Mouse (Mus musculus) heart, embryonic 14.5 days (tissue): ENCODE measurements around the gene Polr2c. TPM values are rescaled to one million over a fixed set of nuclear protein-coding genes. Genes with fewer than 3 reads are reported as not detected.

Source experiments
- ATAC-seq: fragments of 200-750 bp; cut with Nextera tagmentation; 2 replicates; pipeline ENCODE4 v1.8.0; 2017; ENCODE audit warnings: low read depth, moderate TSS enrichment; ENCODE audit not compliant: insufficient number of reproducible peaks, insufficient read depth, low FRiP score
- H3K27ac ChIP-seq, 2 experiments: fragments of 200-500 bp in 1 of 2; fragments of 300-500 bp in 1 of 2; sonication (generic) in 1 of 2; replicated peaks in 1 of 2; 2 replicates each; pipeline ENCODE4 v1.5.1; 2012 to 2014; ENCODE audit warnings: low read depth in 2 of 2, low read length in 2 of 2, control low read depth in 1 of 2, mild to moderate bottlenecking in 1 of 2, mixed read lengths in 1 of 2; ENCODE audit not compliant: control insufficient read depth in 1 of 2, insufficient read depth in 1 of 2
- H3K27me3 ChIP-seq: fragments of 300-500 bp; sonication (generic); 2 replicates; pipeline ENCODE4 v1.6.1; 2014; ENCODE audit warnings: mild to moderate bottlenecking, low read length, control low read depth; ENCODE audit not compliant: control insufficient read depth, insufficient read depth
- H3K36me3 ChIP-seq: fragments of 300-500 bp; sonication (generic); 2 replicates; pipeline ENCODE4 v1.6.1; 2014; ENCODE audit warnings: mild to moderate bottlenecking, control low read depth, low read length, mixed read lengths; ENCODE audit not compliant: control insufficient read depth, insufficient read depth
- H3K4me1 ChIP-seq, 2 experiments: fragments of 200-500 bp in 1 of 2; fragments of 300-500 bp in 1 of 2; sonication (generic) in 1 of 2; 2 replicates each; pipeline ENCODE4 v1.6.1; 2012 to 2014; ENCODE audit warnings: low read length in 2 of 2, control low read depth in 1 of 2, mixed read lengths in 1 of 2; ENCODE audit not compliant: control insufficient read depth in 2 of 2, insufficient read depth in 2 of 2
- H3K4me2 ChIP-seq: fragments of 300-500 bp; sonication (generic); 2 replicates; pipeline ENCODE4 v1.6.1; 2014; ENCODE audit warnings: mild to moderate bottlenecking, low read length
- H3K4me3 ChIP-seq, 2 experiments: fragments of 200-500 bp in 1 of 2; fragments of 300-500 bp in 1 of 2; sonication (generic) in 1 of 2; 2 replicates each; pipeline ENCODE4 v1.5.1; 2012 to 2014; ENCODE audit warnings: low read length in 2 of 2, mild to moderate bottlenecking in 2 of 2, control low read depth in 1 of 2, low read depth in 1 of 2, moderate library complexity in 1 of 2; ENCODE audit not compliant: control insufficient read depth in 1 of 2, insufficient read depth in 1 of 2
- H3K9ac ChIP-seq: fragments of 300-500 bp; sonication (generic); 2 replicates; pipeline ENCODE4 v1.6.1; 2014; ENCODE audit warnings: mild to moderate bottlenecking, low read length
- H3K9me3 ChIP-seq: fragments of 300-500 bp; sonication (generic); 2 replicates; pipeline ENCODE4 v1.6.1; 2016; ENCODE audit warnings: low read length, control low read depth; ENCODE audit not compliant: control insufficient read depth
- WGBS: fragments of 180-500 bp; shearing (Covaris S2); extraction: QIAGEN DNeasy Blood & Tissue Kit; methylation state at CpG from one replicate; pipeline ENCODE4 v1.1.7; 2014; 5-methylcytosine and 5-hydroxymethylcytosine counted together
- polyA plus RNA-seq: library from polyadenylated mRNA; unstranded; fragments of >200 nt; fragmentation: Nextera tagmentation; extraction: Ambion mirVana; gene quantifications from 2 replicates; pipeline ENCODE4 v1.2.1, GENCODE M21; 2014

The Polr2c gene
- polyA plus RNA-seq, 1 experiment from 2014 or later, result 129 TPM

DNA sequence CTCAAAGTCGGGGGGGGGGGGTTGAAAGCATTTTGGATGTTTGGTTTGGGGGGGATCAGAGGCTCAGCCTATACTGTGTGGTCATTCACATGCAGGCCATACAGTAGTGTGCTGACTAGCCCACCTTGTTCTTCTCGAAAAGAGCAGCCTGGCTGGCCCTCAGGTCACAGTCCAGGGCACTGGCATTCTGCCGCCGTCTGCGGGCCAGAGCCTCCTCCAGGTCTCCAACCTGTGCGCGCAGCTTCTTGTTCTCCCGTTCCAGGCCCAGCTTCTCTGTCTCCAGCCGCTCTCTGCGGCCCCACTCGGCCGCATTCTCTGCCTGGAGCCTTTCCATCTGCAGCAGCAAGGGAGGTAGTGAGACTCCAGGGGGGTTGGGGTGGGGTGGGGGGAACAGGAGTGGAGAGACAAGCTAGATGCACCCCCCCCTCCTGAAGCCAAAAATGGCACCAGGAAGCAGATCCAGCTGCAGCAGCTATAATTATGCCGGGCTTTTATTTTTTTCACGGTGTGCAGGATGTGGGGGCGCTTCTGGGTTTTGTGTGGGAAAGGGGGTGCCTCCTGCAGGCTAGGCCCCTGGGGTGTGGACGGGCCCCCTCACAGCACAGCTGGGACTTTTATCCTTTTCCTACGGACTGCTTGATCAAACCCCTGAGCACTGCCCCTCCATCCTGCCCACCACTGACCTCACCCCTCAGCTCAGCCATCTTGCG, 50.5 kb downstream of the Polr2c start:
- no peaks in the 10 kb centered on the region; the same call in 1 of the 2 replicates for H3K27me3 ChIP-seq
- H3K4me2 ChIP-seq, result no peak overlapping the region
- 78% methylated on average over 18 of the region's 18 CpGs for WGBS
- ATAC-seq, result no peak
- no peak overlapping the region for H3K4me3 ChIP-seq
- H3K9me3 ChIP-seq, result no peaks in the 10 kb centered on the region
- no peak overlapping the region for H3K9ac ChIP-seq
- peaks cover 15 to 24% of the 10 kb centered on the region in 2 experiments for H3K4me1 ChIP-seq
- H3K27ac ChIP-seq, result no peak overlapping the region
- peaks cover 89% of the 10 kb centered on the region for H3K36me3 ChIP-seq

DNA sequence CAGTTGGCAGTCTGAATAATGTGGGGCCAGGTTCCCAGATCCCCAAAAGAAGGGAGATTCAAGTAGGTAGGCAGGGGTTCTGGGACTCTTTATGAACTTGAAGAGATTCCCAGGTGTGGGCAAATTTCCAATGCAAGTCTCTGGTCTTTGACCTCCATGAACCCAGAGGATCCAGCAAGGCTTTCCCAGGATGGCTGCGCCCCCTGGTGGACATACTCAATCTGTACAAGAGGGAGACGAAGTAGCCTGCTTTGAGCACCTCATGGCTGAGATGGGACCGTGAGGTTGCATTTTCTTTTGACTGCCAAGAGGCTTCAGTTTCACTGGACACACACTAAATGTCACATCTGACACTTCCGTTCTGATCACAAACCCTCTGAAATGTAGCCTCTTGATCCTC, 51.6 kb downstream of the Polr2c start:
- no peaks in the 10 kb centered on the region; the same call in 1 of the 2 replicates for H3K27me3 ChIP-seq
- H3K4me1 ChIP-seq, result peaks cover 24 to 35% of the 10 kb centered on the region in 2 experiments
- no peak overlapping the region for H3K9ac ChIP-seq
- ATAC-seq, result no peak
- H3K4me2 ChIP-seq, result no peak overlapping the region
- no peak overlapping the region for H3K4me3 ChIP-seq
- 3% methylated on average over 4 of the region's 4 CpGs for WGBS
- H3K27ac ChIP-seq, result no peak overlapping the region
- no peaks in the 10 kb centered on the region for H3K9me3 ChIP-seq
- peaks cover 82% of the 10 kb centered on the region for H3K36me3 ChIP-seq

DNA sequence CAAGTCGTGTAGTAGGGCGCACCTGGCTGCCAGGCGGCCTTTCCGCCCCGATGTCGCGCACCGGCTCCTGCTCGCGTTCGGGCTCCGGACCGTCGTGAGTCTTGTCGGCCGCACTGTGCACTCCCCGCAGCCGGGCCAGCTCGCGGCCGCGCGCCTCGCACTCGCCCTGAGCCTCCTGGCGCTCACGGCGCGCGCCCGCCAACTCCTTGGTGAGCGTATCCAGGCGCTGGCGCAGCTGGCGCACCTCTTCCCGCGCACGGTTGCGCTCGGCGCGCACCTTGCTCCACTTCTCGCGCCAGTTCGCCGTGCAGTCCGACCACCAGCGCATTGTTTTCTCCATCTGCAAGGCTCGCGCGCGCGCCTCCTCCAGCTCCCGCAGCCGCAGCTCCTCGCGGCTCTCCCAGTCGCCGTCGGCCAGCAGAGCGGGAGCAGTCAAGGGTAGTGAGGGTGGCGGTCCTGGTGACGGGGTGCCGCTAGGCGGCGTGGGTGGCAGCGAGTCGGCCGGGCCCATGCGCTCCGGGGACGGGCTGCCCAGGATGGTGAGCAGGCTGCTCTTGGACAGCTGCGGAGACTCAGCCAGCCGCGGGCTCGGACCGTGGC, 55.9 kb downstream of the Polr2c start:
- H3K27ac ChIP-seq, result no peak overlapping the region
- H3K9ac ChIP-seq, result peak overlapping the region; percentile 62; the same call in 1 of the 2 replicates
- no peaks in the 10 kb centered on the region; the same call in 1 of the 2 replicates for H3K27me3 ChIP-seq
- H3K36me3 ChIP-seq, result peaks cover 44% of the 10 kb centered on the region
- H3K9me3 ChIP-seq, result no peaks in the 10 kb centered on the region
- ATAC-seq, result 0 out of 2 replicates have a peak, but pooled peaks have one; percentile 5
- peak overlapping the region; percentile 69 for H3K4me2 ChIP-seq
- 12% methylated on average over 76 of the region's 77 CpGs for WGBS
- H3K4me3 ChIP-seq, result peak overlapping the region; percentile 28 to 35
- H3K4me1 ChIP-seq, result peaks cover 37 to 53% of the 10 kb centered on the region in 2 experiments

DNA sequence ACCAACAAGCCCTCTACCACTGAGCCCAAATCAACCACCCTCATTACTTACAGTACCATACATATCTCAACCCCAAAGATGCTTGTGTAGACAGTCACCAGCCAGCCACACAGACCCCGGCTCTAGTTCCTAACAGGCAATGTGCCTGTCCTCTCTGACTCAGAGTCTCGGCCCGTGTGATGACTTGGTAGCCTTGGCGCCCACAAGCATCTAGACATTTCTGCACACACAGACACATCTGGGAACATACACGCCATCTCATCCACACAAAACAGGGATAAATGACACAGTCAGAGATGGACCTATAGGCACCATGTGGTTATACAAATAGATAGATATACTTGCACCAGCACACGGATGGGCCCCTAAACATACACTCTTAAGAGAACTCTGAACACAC, 57.0 kb downstream of the Polr2c start:
- ATAC-seq, result no peak
- H3K9ac ChIP-seq, result no peak overlapping the region
- H3K27me3 ChIP-seq, result no peaks in the 10 kb centered on the region; the same call in 1 of the 2 replicates
- 67% methylated on average over 6 of the region's 6 CpGs for WGBS
- no peak overlapping the region for H3K4me3 ChIP-seq
- H3K4me1 ChIP-seq, result peaks cover 38 to 50% of the 10 kb centered on the region in 2 experiments
- H3K36me3 ChIP-seq, result peaks cover 36% of the 10 kb centered on the region
- peak overlapping the region; percentile 47; the same call in 1 of the 2 replicates for H3K4me2 ChIP-seq
- H3K9me3 ChIP-seq, result no peaks in the 10 kb centered on the region
- peak overlapping the region in 1 of 2 experiments; percentile 41; a peak in 1 of 4 replicates for H3K27ac ChIP-seq

DNA sequence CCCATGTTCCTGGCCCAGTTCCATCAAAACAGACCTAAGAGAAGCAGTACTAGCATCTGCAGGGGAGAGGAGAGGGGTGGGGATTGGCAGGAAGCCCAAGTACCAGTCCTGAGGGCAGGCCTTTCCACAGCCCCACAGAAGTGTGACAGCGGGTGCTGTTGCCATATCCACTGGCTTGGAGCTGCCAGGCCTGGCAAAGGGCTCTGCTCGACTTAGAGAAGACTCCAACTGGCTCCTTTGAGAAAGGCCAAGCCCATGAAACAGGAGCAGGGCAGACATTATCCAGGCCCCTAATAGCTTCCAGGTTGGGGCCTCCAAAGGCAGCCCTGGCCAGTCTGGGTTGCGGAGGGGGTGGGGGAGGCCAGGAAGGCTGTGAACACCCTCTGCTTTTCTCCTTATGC, 57.5 kb downstream of the Polr2c start:
- H3K27me3 ChIP-seq, result no peaks in the 10 kb centered on the region; the same call in 1 of the 2 replicates
- H3K36me3 ChIP-seq, result peaks cover 31% of the 10 kb centered on the region
- peaks cover 38 to 50% of the 10 kb centered on the region in 2 experiments for H3K4me1 ChIP-seq
- WGBS, result 26% methylated on average over 3 of the region's 3 CpGs
- H3K27ac ChIP-seq, result peak overlapping the region; percentile 32 to 68; a peak in 3 of 4 replicates
- no peaks in the 10 kb centered on the region for H3K9me3 ChIP-seq
- H3K4me3 ChIP-seq, result no peak overlapping the region; a peak in 1 of 4 replicates
- H3K4me2 ChIP-seq, result peak overlapping the region; percentile 47
- ATAC-seq, result peak; percentile 44
- peak overlapping the region; percentile 48; the same call in 1 of the 2 replicates for H3K9ac ChIP-seq

DNA sequence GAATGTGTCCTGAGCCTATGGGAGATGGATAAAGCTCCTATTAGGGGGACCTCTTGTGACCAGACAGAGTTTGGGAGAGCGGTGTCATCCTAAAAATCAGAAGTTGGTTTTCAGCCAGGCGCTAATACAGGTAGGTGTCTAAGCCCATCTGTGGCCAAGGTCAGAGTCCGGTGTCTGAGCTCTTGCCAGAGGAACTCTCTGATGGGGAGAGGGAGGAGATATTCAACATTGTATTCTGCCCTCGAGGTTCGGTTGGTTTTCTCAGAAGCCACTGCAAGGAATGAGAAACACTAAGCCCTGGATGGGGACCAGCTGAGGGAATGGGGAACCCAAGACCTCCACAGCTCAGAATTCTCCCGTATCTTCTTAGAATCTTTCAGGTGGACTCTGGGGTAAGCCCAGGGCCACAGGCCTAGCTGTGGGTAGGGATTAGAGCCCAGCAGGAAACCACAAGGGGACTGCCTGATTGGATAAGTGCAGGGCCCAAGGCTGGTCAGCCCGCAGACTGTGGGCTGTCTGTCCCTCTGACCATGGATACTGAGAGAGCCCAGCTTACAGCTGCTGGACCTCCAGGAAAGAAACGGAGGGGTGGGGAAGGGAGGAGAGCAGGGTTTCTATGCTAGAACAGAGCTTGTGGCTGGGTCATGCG, 59.2 kb downstream of the Polr2c start:
- 46% methylated on average over 9 of the region's 9 CpGs for WGBS
- Histone ChIP-seq H3K4me2 (peak overlapping the region; percentile 89), H3K36me3 (peaks cover 17% of the 10 kb centered on the region), H3K9ac (peak overlapping the region; percentile 94), H3K27ac (peak overlapping the region in 1 of 2 experiments; percentile 87; a peak in 1 of 4 replicates), H3K9me3 (no peaks in the 10 kb centered on the region), H3K27me3 (no peaks in the 10 kb centered on the region; the same call in 1 of the 2 replicates), H3K4me3 (peak overlapping the region; percentile 86 to 89), H3K4me1 (peaks cover 38 to 50% of the 10 kb centered on the region in 2 experiments)
- ATAC-seq, result no peak

DNA sequence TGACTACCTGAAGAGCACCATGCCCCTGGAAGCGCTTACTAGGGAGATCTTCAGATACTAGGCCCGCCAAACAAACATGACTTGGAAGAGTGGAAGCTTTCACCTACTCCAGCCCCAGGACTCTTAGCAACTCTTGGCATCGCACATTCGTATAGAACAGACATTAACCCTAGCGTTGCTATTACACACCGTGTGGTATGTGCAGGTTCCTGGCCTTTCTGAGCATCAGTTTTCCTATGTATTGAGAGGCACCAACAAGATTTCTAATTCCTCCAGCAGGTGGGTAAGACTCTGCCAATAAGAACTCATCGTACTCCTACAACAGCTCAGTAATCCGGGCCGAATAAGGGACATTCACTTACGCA, 59.7 kb downstream of the Polr2c start:
- peak overlapping the region; percentile 6 to 87; a peak in 3 of 4 replicates for H3K27ac ChIP-seq
- no peak for ATAC-seq
- H3K36me3 ChIP-seq, result peaks cover 12% of the 10 kb centered on the region
- peak overlapping the region; percentile 94 for H3K9ac ChIP-seq
- no peaks in the 10 kb centered on the region; the same call in 1 of the 2 replicates for H3K27me3 ChIP-seq
- no peaks in the 10 kb centered on the region for H3K9me3 ChIP-seq
- WGBS, result 6% methylated on average over 10 of the region's 10 CpGs
- peak overlapping the region; percentile 86 to 89 for H3K4me3 ChIP-seq
- H3K4me2 ChIP-seq, result peak overlapping the region; percentile 89
- peaks cover 38 to 54% of the 10 kb centered on the region in 2 experiments for H3K4me1 ChIP-seq
